Mouse (Mus musculus) heart, adult 2 months (tissue): Measurements from ENCODE around the gene Cracr2a. TPM values are rescaled to one million over a fixed set of nuclear protein-coding genes. Genes with fewer than 3 reads are reported as not detected.

Source experiments
- DNase-seq, 2 experiments: peaks; one replicate each; pipeline ENCODE4 v3.0.0; 2021
- H3K27ac ChIP-seq: fragments of 200-600 bp; 2 replicates; pipeline ENCODE4 v1.8.1; 2022
- H3K27me3 ChIP-seq: fragments of 200-500 bp; 2 replicates; pipeline ENCODE4 v1.6.1; 2012; ENCODE audit warnings: mild to moderate bottlenecking, low read length, inconsistent platforms, mixed read lengths; ENCODE audit not compliant: control insufficient read depth, insufficient read depth
- H3K36me3 ChIP-seq: fragments of 200-500 bp; 2 replicates; pipeline ENCODE4 v1.6.1; 2012; ENCODE audit warnings: low read length, inconsistent platforms; ENCODE audit not compliant: control insufficient read depth, insufficient read depth
- H3K4me1 ChIP-seq: fragments of 200-500 bp; 2 replicates; pipeline ENCODE4 v1.6.1; 2011; ENCODE audit warnings: low read length; ENCODE audit not compliant: control insufficient read depth, insufficient read depth
- H3K4me3 ChIP-seq: fragments of 200-600 bp; 2 replicates; pipeline ENCODE4 v1.8.1; 2022
- H3K79me2 ChIP-seq: fragments of 200-500 bp; replicated peaks from 2 replicates; pipeline ENCODE4 v1.6.1; 2012; ENCODE audit warnings: mild to moderate bottlenecking, inconsistent platforms, low read length, moderate library complexity, mixed read lengths; ENCODE audit not compliant: control insufficient read depth, insufficient read depth
- H3K9ac ChIP-seq: fragments of 200-500 bp; 2 replicates; pipeline ENCODE4 v1.6.1; 2012; ENCODE audit warnings: low read depth, mild to moderate bottlenecking, control low read depth, inconsistent platforms, low read length, mixed read lengths
- CTCF ChIP-seq: fragments of 200-600 bp; IDR thresholded peaks from 2 replicates; pipeline ENCODE4 v1.8.1; 2022; ENCODE audit warnings: antibody characterized with exemption, mild to moderate bottlenecking, moderate library complexity
- EP300 ChIP-seq: fragments of 200-500 bp; IDR thresholded peaks from 2 replicates; pipeline ENCODE4 v1.6.1; 2011; ENCODE audit warnings: low read depth, low read length, control low read depth; ENCODE audit not compliant: insufficient read depth
- POLR2A ChIP-seq: fragments of 200-500 bp; IDR thresholded peaks from 2 replicates; pipeline ENCODE4 v1.6.1; 2011; ENCODE audit warnings: mild to moderate bottlenecking, low read depth, low read length, control low read depth; ENCODE audit not compliant: insufficient read depth
- WGBS: fragments of 180-500 bp; shearing (Covaris S2); methylation state at CpG from one replicate; pipeline ENCODE4 v1.1.7; 2018; 5-methylcytosine and 5-hydroxymethylcytosine counted together
- intact Hi-C: fragments of 180-260 bp; cut with DNase I; formaldehyde crosslinking; loops from one replicate; pipeline ENCODE4 v1.15.1; 2025
- polyA plus RNA-seq: library from polyadenylated mRNA; depleted of rRNA; stranded (reverse); fragments of >200 nt; gene quantifications from 2 replicates; pipeline ENCODE4 v1.2.3, GENCODE M21; 2012
- total RNA-seq, 2 experiments: library from RNA; stranded (reverse); gene quantifications; 2 replicates each; pipeline ENCODE4 v1.2.3; 2021

The Cracr2a gene
- total and polyA plus RNA-seq, 3 experiments, result 1.1 to 1.4 (median 1.4) TPM

DNA sequence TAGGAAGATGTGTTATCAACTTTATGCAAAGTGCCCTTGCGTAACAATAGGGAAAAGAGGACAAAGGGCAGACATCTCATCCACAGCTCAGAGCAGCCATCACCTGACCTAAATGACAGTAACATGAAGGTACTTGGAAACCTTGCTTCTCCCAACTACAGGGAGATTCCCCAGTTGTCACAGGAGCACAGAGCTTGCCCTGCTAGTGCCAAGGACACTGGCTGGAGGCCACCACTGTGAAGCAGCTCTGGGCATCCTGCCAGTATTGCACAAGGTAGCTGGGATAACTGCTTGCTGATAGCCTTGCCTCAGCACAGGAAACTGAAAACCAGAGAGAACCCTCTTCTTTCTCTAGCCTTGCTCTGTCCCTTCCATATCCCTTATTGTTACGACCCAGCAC, 31.7 kb upstream of the Cracr2a start:
- 14% methylated on average over 2 of the region's 2 CpGs for WGBS
- Histone ChIP-seq H3K4me3 (no peak overlapping the region), H3K79me2 (no peaks in the 10 kb centered on the region), H3K4me1 (peaks cover 1% of the 10 kb centered on the region), H3K36me3 (no peaks in the 10 kb centered on the region), H3K27me3 (no peaks in the 10 kb centered on the region), H3K9ac (no peak overlapping the region), H3K27ac (peak overlapping the region; percentile 53)
- TF ChIP-seq EP300 (peak; percentile 80), CTCF (no peak)
- DNase-seq, result peak; percentile 80 to 88
- intact Hi-C loops, result no loop called here

DNA sequence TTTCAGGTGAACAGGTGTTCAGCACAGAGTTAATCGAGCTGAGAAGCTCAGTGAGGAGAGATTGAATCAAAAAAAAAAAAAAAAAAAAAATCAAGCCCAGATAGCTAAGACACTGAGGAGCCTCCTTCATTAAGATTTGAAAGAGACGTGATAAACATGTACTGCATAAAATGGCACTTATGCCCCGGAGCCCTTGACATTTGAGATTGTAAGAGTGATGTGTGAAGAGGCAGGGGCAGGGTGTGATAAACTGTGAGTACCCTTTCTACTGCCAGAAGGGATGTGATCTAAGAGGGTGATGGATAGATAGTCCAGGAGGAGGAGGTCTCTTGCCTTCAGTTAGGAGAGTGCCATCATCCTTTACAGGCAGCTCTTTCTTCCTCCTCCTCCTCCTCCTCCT, 30.9 kb upstream of the Cracr2a start:
- no peak for TF ChIP-seq EP300
- no peak for TF ChIP-seq POLR2A
- TF ChIP-seq CTCF, result no peak
- intact Hi-C loops, result no loop called here
- no peaks in the 10 kb centered on the region for H3K79me2 ChIP-seq
- no peaks in the 10 kb centered on the region for H3K27me3 ChIP-seq
- H3K36me3 ChIP-seq, result no peaks in the 10 kb centered on the region
- no peak overlapping the region for H3K27ac ChIP-seq
- H3K9ac ChIP-seq, result no peak overlapping the region
- peaks cover 1% of the 10 kb centered on the region for H3K4me1 ChIP-seq
- WGBS, result 42% methylated on average over 3 of the region's 3 CpGs
- no peak for DNase-seq
- no peak overlapping the region for H3K4me3 ChIP-seq

- H3K9ac ChIP-seq, result no peak overlapping the region
- 33% methylated on average over 3 of the region's 3 CpGs for WGBS
- no peaks in the 10 kb centered on the region for H3K27me3 ChIP-seq
- intact Hi-C loops, result no loop called here
- TF ChIP-seq POLR2A, result no peak
- TF ChIP-seq CTCF, result no peak
- no peaks in the 10 kb centered on the region for H3K79me2 ChIP-seq
- no peak overlapping the region for H3K4me3 ChIP-seq
- no peak overlapping the region for H3K27ac ChIP-seq
- DNase-seq, result no peak
- H3K4me1 ChIP-seq, result peaks cover 1% of the 10 kb centered on the region
- no peaks in the 10 kb centered on the region for H3K36me3 ChIP-seq
Observed at GRCm38 (mm10) chr6:127531412-127532205, 29.5 kb upstream of the Cracr2a start.

DNA sequence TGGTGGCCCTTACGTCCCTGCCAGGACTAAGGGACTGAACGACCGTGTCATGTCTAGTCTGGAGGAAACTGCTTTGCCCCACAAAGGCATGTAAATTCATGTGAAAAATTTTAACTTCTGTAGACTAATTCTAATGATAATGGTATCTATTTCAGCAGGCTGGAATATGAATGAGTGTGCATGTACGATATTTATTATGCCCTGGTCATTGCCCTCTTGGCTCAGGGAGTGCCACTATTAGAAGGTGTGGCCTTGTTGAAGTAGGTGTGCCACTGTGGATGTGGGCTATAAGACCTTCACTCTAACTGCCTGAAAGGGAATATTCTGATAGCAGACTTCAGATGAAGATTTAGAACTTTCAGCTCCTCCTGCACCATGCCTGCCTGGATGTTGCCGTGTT, 28.8 kb upstream of the Cracr2a start:
- WGBS, result 88% methylated on average over 5 of the region's 5 CpGs
- Histone ChIP-seq H3K79me2 (no peaks in the 10 kb centered on the region), H3K36me3 (no peaks in the 10 kb centered on the region), H3K27me3 (no peaks in the 10 kb centered on the region), H3K27ac (no peak overlapping the region), H3K4me3 (no peak overlapping the region), H3K9ac (no peak overlapping the region), H3K4me1 (peaks cover 1% of the 10 kb centered on the region)
- no peak for DNase-seq
- intact Hi-C loops, result no loop called here
- TF ChIP-seq CTCF (no peak), POLR2A (no peak), EP300 (no peak)

GRCm38 (mm10) chr6:127533766-127534165, 27.4 kb upstream of the Cracr2a start:
- no peaks in the 10 kb centered on the region for H3K79me2 ChIP-seq
- DNase-seq, result no peak
- TF ChIP-seq CTCF, result no peak
- no peak for TF ChIP-seq POLR2A
- no peak for TF ChIP-seq EP300
- no peak overlapping the region for H3K27ac ChIP-seq
- H3K4me1 ChIP-seq, result peaks cover 1% of the 10 kb centered on the region
- intact Hi-C loops, result no loop called here
- H3K4me3 ChIP-seq, result no peak overlapping the region
- 80% methylated on average over 5 of the region's 5 CpGs for WGBS
- H3K36me3 ChIP-seq, result no peaks in the 10 kb centered on the region
- H3K27me3 ChIP-seq, result no peaks in the 10 kb centered on the region
- H3K9ac ChIP-seq, result no peak overlapping the region

GRCm38 (mm10) chr6:127537035-127537434, 24.1 kb upstream of the Cracr2a start:
- Histone ChIP-seq H3K36me3 (no peaks in the 10 kb centered on the region), H3K27me3 (no peaks in the 10 kb centered on the region), H3K79me2 (no peaks in the 10 kb centered on the region), H3K4me3 (no peak overlapping the region), H3K27ac (no peak overlapping the region), H3K9ac (no peak overlapping the region), H3K4me1 (no peaks in the 10 kb centered on the region)
- WGBS, result 75% methylated on average over 7 of the region's 7 CpGs
- TF ChIP-seq CTCF, result no peak
- TF ChIP-seq POLR2A, result no peak
- no peak for TF ChIP-seq EP300
- intact Hi-C loops, result no loop called here
- DNase-seq, result no peak
